Mouse (Mus musculus) cerebellum, adult 11-12 months (tissue): ENCODE data around the gene Dgkz.

Experiments used
- DNase-seq: peaks from one replicate; pipeline ENCODE4 v3.0.0; 2022

Dgkz gene

DNA sequence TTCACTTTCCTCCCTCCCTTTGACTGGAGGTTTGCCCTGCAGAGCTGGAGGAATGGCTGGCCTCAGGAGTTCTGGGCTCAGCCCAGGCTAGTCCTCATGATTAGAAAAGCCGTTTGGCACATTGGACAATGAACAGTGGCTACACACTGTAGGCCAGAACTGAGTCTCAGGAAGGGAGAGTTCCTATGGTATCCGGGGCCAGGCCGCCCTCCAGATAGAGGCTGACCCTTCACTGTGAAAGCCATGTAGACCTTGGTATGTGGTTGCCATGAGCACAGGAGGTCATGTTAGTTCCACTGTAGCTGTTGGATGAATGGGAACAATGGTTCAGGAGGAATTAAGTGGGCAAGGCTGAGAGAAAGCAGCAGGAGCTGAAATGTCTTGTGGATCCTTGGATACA lies 17.7 kb upstream of the Dgkz start:
- DNase-seq: no peak

DNA sequence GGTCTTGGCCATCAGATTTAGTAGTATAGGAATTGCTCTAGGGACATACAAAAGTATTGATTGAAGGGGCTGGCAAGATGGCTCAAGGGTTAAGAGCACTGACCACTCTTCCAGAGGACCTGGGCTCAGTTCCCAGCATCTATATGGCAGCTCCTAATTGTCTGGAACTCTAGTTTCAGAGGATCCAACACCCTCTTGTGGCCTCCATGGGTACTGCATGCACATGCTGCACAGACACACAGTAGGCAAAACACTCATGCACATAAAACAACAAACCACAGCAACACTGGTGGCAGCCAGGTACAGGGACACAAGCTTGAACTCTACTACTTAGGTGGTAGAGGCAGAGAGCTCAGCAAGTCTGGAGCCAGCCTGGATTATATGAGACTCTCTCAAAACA lies 14.1 kb upstream of the Dgkz start:
- no peak for DNase-seq

DNA sequence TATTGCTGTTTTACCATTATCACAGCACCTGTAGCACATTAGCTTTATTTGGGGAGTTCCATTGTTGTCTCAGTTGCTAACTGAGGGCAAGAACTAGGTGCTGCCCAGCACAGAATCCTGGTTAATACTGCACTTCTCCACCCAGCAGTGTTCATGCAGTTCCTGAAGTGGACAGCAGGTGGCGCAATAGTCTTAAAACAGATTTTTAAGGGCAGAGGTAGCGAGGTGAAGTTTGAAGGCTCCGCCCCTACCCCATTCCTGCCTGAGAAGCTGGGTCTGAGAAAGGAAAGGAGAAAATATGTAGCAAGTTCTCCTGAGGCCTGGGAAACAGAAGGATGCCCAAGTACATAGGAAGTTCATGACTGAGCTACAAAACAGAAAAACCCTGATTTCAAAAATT lies 11.9 kb upstream of the Dgkz start:
- peak; percentile 76 for DNase-seq

DNA sequence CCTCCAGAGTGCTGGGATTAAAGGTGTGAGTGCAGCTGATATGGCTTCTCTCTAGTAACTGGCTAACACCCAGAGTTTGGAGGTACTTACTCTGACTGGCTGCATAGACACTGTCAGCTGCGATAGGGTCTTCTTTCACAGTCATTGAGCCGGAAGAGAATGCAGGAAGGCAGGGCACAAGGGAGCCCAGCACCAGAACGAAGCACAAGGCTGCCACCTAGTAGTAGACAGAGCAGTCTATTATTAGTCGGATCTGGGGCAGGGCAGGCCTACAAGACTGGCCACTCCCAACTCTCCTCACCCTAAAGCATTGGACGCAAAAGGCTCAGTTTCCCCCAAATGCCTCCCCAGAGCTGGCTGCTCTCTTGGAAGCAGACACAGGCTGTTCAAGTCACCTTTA lies 10.4 kb upstream of the Dgkz start:
- no peak for DNase-seq

DNA sequence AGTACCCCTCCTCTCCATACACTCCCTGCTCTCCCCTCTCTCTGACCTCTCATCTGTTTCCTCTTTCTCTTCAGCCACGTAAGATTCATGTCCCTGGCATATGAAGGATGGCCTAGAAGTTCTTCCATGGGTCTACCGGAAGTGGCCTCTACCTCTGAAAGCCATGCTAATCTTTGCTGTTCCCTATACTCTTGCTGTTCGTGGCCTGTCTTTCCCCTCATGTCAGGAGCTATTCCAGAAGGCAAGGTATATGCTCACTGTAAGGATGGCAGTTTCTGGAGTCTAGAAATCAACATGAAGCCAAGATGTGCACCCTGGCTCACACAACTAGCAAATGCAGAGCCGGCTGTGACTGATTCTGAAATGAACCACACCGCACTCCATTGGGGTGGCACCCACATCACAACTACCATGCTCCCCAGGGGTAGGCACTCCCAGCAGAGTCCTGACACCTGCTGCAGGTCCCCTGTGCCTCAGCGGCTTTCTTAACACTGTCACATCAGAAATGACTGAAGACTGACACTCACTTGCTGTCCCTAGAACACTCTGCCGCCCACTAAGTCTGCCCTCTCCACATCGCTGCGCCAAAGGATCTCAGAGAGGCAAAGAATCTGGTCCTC lies 9.4 kb upstream of the Dgkz start:
- DNase-seq: no peak

DNA sequence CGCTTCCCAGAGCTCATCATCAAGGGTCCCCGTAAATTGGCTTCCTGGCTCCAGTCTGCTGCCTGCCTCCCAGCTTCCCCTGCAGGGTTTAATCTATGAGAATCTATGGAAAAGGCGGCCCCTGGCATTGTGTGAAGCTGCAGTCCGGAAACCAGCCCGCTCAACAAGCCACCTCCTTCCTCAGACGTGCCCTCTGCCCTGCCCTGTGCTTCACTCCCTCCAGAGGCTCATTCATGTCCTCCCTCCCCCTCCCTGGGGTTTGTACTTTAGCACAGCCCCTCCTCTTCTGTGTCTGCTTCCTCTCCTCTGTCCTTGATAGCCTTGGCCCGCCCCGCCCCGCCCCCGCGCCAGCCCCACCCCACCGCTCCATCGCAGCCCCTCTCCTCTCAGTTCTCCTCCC lies 8.8 kb upstream of the Dgkz start:
- no peak for DNase-seq

DNA sequence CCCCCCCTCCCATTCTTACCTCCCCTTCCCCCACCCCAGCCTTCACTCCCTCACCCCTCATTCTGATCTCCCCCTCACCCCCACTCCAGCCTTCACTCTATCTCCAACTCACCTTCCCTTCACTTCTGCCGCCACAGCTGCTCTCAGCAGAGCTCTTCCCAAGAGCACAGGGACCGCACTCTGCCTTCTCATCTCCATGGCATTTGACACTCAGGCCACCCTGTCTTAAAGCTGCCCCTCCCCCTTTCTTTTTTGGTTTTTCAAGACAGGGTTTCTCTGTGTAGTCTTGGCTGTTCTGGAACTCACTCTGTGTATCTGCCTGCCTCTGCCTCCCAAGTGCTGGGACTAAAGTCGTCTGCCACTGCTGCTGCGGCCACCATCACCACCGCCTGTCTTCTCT lies 5.2 kb upstream of the Dgkz start:
- DNase-seq: no peak

DNA sequence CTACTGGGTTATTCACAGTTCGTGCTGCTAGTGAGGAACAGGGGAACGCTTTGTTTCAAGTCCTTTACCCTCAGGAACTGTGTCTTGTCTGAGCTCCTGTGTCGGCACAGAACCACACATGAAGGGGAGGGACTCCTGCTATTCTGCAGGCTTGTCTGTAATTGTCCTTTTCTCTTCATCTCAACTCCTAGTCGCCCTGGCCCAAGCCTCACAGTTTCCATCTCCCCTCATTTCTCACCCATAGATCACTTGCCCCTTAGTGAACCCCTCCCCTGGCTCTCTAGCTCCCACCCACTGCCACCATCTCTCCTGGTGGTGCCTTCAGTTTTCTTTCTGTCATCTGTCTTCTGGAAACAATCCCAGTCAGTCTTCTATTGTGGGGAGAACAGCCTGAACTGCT lies 4.6 kb upstream of the Dgkz start:
- DNase-seq: no peak

DNA sequence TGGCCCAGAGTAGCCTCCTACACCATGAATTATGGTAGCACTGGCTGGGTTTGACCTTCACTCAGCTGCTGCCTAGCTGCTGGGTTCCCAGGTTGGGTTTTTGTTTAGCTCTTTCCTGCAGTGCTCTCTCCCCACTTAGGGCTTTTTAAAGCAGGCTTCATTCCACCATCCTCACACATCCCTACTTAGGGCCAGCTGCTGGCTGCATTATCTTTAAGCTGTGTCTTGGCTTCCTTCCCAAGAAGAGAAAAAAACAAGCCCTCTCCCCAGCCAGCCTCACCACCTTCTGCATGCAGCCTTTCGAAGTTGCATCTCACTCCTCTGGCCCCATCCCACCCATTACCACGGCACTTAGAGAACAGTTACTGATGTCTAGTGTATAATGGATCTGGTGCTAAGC lies 2.9 kb upstream of the Dgkz start:
- DNase-seq: no peak

DNA sequence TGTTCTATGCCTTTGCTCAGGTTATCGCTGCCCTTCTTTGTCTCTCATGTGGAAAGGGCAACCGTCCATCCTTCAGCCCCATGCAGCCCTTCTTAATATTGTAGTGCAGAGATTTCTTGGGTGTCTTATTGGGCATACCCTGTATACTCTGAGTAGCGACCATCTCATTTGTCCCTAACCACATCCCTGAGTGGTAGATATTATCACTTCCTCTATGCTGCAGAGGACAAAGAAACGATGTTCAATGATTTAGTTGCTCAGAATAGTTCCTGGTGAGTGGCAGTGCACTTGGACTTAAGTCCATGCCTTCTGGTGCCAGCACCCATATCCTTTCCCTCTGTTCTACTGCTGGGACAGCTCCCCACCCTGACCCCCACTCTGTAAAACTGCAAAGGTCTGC lies 2.3 kb upstream of the Dgkz start:
- DNase-seq: no peak

DNA sequence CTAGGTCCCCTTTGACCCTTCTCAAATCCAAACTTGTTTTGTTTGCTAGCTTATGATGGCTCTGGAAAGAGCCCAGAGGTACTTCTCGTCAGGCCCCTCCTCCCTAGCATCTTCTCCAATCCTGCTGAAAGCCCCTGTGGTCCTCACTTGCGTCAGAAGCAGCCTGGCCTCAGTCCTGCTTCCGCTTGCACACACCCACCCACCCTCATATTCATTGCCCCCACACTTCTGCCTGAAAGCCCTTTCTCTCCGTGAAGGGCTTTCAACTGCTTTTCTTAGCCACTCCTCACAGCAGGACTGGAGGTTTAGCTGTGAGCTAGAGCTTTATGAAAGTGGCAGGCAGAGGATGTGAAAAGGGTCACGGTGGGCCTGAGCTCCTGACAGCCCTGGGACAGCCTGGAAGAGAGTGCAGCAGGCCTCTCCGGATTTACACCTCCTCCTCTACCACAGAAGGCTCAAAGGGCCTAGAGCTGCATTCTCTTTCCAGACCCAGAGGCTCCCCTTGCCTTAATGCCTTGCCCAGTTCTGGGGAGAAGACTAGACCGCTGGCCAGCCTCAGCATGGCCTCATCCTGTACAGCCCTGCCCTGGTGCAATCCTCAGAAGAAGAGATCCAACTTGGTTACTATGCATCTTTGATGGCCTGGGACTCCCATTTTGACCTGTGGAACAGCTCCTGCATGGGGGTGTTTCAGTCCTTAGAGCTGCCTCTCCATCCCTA lies 2.1 kb downstream of the Dgkz start:
- no peak for DNase-seq

DNA sequence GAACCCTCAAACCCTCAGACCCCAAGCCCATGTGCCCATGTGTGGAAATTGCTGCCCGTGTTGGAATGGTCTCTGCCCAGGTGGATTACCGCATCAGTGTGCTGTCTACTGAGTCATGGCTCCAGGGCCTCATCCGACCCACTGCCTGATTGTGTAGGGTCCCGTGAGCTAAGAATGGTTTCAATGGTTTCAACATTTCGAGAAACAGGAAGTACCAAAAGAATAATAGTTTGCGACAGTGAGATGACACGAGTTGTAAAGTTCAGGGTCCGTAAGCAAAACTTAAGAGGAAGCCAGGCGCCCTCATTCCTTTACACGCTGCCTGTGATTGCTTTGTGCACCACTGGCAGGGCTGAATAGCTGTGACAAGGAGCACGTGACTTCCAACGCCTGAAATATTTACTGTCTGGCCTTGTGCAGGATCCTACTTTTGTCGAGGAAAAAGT lies 3.5 kb downstream of the Dgkz start:
- peak; percentile 34 for DNase-seq

DNA sequence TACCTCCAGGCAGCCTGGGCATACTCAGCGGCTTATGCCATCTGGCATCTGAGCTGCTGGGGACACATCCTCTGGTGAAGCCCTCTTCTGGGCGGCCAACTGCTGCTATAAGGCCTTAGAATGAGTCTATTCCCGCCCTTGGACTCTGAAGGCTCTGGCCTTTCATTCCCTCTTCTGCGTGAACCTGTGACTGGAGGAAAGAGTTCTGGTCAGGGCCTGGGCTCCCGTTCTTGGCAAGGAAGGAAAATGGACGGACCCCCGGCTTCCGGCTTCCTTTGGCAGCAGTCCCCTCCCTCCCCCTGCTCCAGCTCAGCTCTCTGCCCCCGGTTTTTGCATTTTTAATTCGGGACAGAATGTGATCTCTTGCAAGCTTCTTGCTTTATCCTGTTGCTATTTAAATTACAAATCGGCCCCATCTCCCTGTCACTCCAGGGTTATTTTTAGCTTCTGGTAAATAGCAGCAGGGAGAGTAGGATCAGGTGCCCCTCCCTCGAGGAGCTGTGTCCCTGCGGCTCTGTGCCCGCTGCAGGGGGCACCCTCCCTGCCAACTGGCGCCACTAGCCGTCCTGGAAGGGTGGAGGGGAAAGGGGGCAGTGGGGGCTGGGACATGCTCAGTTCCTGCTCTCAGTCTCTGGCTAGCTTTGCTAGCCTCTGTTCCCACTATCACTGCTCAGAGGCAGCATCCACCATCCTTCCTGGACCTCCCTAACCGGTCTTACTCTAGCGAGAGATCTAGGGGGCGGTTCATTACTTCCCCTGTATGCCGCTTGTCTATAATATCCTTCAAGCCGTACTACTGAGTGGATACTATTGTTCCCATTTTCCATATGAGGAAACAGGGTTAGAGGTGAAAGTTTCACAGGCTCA lies 4.2 kb downstream of the Dgkz start:
- DNase-seq: peak; percentile 91

DNA sequence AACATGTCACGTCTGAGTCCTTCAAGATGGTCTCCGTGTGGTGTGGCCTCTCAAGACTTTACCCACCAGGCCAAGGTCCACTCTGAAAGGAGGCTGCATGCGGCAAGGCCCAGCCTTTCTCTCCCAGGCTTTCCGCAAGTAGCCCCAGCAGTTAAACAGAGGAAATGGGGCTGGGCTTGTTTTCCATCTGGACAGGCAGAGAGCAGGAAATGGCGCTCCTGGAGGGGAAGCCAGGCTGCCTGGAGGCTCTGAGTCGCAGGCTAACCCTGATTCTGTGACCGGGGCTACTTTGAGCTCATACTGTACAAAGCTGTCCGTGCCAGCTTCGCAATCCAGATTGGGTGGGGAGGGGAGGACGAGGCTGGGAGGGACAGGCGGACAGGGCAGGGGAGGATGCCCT lies 7.7 kb downstream of the Dgkz start:
- DNase-seq: peak; percentile 37

DNA sequence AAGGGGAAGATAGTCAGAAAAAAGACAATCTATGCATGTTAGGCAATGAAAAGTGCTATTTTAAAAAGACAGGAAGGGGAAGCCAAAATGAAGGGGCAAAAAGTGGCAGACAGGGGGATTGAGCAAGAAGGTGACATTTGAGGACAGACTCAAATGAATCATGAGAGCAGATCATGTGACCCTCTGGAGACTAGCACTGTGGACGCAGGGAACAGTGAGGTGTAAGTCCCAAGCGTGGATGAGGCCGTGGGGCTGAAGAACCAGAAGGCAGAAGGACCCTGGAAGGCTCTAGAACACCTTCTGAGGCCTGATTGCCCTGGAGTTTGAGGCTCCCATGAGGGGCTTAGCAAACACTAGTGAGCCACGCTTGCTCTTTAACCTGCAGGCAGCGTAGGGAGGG lies 9.3 kb downstream of the Dgkz start:
- DNase-seq: no peak

DNA sequence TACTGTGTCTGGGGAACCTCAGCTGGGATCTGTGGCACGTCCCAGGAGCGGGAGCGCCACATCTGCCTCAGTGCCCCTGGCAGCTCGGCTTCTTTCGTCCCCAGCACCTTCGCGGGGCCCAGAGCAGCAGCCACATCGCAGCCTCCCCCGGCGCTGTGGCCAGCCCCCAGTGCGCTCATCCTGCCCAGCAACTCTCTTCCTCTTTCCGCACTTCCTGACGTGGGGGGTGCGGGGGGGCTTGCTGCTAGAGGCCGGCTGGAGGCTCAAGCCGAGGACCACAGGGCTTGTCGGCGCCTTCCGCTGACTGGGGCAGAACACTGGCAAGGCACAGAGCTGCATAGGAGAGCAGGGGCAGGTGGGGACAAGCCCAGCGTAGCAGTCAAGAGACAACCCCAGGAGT lies 10.2 kb downstream of the Dgkz start:
- DNase-seq: peak; percentile 54

DNA sequence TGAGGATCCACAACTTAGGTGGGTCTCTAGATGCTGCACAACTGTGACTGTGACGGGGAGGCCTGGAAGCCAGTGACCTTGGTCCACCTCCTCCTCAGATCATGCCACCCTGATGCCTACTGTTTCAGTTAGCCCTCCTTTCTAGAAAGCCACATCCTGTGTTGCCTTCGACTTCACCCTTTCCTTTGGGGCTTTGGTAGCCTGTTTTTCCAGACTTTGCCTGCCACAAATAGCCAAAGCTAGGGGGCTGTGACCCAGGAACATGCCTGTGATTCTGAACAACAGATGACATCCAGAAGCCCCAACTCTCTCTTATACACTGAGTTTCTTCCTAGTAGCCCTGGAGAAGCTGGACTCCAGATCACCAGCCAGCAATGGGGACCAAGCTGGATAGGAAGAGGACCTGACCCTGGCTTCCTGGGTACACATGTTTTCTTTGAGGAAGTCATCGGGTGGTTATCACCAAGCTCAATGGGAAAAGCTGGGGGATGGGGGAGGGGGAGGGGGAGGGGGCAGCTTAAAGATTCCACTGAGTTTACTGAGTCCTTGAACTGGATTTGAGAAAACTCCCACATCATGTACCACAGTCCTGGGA lies 11.0 kb downstream of the Dgkz start:
- DNase-seq: no peak

DNA sequence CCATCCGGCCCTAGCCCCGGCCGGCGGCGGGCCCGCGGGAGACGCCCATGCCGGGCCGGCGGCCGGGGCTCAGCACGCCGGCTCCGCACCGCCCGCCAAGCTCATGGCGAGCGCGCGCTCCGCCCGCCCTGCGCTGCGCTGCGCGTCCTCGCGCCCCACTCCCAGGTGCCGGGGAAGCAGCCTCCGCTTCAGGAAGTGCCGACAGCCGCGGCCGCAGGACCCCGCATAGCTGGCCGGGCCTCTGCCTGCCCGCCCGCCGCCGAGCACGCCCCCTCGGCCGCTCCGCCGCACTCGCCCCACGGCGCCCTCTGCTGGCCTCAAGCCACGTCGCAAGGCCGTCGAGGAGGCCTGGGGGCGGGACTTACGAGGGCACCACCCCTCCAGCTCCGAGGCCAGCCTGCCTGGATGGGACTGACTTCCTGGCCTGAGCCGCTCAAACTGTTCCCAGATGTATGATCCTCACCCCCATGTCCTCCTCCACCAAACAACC lies 12.2 kb downstream of the Dgkz start:
- peak; percentile 95 for DNase-seq

DNA sequence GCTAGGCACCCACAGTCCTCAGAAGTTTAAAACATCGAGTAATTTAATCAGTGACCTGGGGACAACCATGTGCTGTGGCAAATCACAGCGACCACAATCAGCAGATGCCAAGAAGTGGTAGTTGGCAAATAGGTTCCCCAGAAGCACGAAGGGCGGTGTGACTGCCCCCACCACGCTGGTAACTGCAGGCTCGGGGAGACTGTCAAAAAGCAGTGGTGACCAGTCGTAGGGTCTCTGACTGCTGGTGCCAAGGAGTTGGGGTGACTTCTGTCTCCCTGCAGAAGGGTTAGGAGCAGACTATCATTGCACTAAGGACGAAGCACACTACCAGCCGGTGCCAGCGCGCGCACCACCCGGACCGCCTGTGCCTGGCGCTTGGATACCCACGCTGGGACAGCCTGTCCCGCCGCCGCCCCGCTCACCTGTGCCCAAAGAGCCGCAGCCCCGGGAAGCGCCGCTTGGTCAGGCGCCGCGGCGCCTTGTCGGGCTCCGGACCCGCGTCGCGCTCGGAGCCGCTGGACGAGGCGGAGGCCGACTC lies 12.7 kb downstream of the Dgkz start:
- peak; percentile 78 for DNase-seq

DNA sequence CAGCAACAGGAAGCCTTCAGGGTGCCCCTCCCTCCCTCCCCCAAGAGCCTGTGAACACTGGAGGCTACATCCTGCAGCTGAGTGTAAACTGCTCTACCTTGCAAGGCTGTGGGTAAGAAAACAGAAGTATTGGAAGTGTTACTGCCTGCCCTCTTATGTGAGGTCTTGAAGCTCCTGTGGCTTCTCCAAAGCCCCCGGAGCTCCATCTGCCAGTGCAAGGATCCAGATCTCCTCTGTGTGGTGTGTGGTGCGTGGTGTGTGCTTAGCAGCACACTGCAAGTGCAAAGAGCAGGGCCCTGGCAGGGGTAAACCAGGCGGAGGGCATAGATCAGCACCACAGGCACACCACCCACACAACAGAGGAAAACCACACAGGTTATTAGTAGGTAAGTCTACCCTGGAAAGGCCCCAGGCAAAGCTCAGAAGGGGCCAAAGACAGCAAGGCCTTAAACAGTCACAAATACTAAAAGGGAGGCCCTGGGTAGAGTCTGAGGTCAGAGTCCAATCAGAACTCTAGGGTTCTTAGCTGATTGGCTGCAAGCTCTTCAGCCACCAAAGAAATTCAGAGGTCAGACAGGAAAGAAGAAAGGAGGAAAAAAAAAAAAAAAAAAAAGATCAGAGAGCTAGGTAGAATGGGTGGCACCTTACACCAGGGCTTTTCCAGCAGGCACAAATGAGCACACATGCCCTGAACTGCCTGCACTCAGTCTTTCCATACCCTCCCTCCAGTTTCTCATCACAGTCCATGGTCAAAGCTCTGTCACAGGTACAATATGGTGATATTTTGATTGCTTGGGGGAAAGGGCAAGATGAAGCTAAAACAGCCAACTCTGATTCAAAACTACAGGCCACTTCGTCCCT lies 13.5 kb downstream of the Dgkz start:
- peak; percentile 57 for DNase-seq

DNA sequence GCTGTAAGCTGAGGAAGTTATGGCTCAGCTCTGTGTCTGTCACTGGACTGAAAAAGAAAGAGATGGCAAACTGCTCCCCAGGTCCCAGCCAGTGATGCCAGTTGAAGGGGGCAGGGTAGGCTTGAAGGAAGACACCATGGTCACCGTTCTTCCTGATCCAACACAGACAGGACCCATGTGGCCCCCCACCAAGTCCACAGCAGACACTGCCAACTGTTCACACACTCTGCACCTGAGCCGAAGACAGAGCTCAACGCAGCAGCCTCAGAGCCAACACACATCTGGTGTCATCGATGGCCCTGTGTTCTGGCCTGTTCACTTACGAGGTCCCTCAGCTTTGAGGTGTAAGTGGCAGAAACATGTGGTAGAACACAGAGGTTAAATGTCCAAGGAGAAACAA lies 15.2 kb downstream of the Dgkz start:
- DNase-seq: peak; percentile 72
